Mouse (Mus musculus) embryonic fibroblast, embryonic 13.5 days (primary cell): ENCODE data around the gene Zfp763.

Experiments used
- CTCF ChIP-seq: IDR thresholded peaks from 2 replicates; pipeline ENCODE4 v1.5.1; 2011; ENCODE audit warnings: mild to moderate bottlenecking, control low read depth, low read length, moderate library complexity, borderline replicate concordance; ENCODE audit not compliant: insufficient read depth
- POLR2A ChIP-seq: IDR thresholded peaks from 2 replicates; pipeline ENCODE4 v1.6.1; 2011; ENCODE audit warnings: low read depth, mild to moderate bottlenecking, control low read depth, low read length, moderate library complexity

DNA sequence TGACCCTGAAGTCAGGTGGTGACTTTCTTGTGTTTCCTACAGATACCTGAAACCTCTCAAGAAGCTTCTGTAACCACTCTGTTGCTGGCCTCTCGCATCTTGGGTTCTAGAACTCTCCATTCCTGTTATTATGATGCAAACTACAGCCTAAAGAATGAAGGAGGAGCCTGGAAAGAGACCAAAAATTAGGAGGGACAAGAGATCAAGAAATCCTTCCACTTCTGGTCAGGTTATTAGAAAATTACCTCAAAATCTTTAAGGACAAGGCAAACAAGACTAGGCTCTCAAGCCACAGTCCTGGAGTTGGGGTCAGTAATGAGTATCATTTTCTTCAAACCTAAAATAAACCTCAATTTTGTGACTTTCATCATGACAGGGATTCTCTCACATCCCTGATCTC is 34.8 kb upstream of the Zfp763 start, which contains the start of gene 4921501E09Rik:
- no peak for TF ChIP-seq CTCF
- TF ChIP-seq POLR2A, result no peak
